Mouse (Mus musculus) CH12.LX (cell line): ENCODE data around the gene Akap5. TPM values are rescaled to one million over a fixed set of nuclear protein-coding genes. Genes with fewer than 3 reads are reported as not detected.

Source experiments
- DNase-seq: peaks from one replicate; pipeline ENCODE4 v3.0.0-alpha.2; 2013; ENCODE audit errors: extremely low read depth
- H3K27ac ChIP-seq: 2 replicates; pipeline ENCODE4 v1.5.1; 2012; ENCODE audit warnings: low read depth, mild to moderate bottlenecking, control low read depth, moderate library complexity; ENCODE audit not compliant: insufficient read depth
- H3K27me3 ChIP-seq: replicated peaks from 2 replicates; pipeline ENCODE3; 2012; ENCODE audit warnings: inconsistent platforms
- H3K36me3 ChIP-seq, 2 experiments: replicated peaks in 1 of 2; 2 replicates each; pipeline versions ENCODE3 to v1.6.1; 2012; ENCODE audit warnings: inconsistent platforms in 1 of 2, low read length in 1 of 2, mild to moderate bottlenecking in 1 of 2, mixed read lengths in 1 of 2, moderate library complexity in 1 of 2; ENCODE audit not compliant: control insufficient read depth in 1 of 2, insufficient read depth in 1 of 2
- H3K4me1 ChIP-seq, 2 experiments: 2 replicates each; pipeline ENCODE4 v1.6.1; 2012; ENCODE audit warnings: inconsistent platforms in 1 of 2, moderate library complexity in 1 of 2; ENCODE audit not compliant: insufficient read depth in 2 of 2, control insufficient read depth in 1 of 2
- H3K4me2 ChIP-seq: 2 replicates; pipeline ENCODE4 v1.6.1; 2012; ENCODE audit warnings: low read depth, mild to moderate bottlenecking, control low read depth; ENCODE audit not compliant: poor library complexity, insufficient read depth, severe bottlenecking
- H3K4me3 ChIP-seq, 3 experiments: fragments of 150-350 bp in 1 of 3; sonication (generic) in 1 of 3; replicated peaks in 1 of 3; 2 replicates each; pipeline versions ENCODE3 to v1.5.1; 2011 to 2012; ENCODE audit warnings: low read depth in 2 of 3, low read length in 2 of 3, mild to moderate bottlenecking in 2 of 3, moderate library complexity in 2 of 3, control low read depth in 1 of 3, improper control_type of control experiment in 1 of 3, inconsistent platforms in 1 of 3, mixed read lengths in 1 of 3; ENCODE audit not compliant: poor library complexity in 1 of 3
- H3K79me2 ChIP-seq: replicated peaks from 2 replicates; pipeline ENCODE4 v1.6.1; 2012; ENCODE audit warnings: mild to moderate bottlenecking, moderate library complexity; ENCODE audit not compliant: control insufficient read depth, poor library complexity, insufficient read depth, severe bottlenecking; ENCODE audit errors: extremely low read depth
- H3K9ac ChIP-seq: 2 replicates; pipeline ENCODE4 v1.6.1; 2012; ENCODE audit warnings: low read depth, mild to moderate bottlenecking, control low read depth, moderate library complexity; ENCODE audit not compliant: insufficient read depth
- H3K9me3 ChIP-seq: replicated peaks from 2 replicates; pipeline ENCODE3; 2012; ENCODE audit warnings: low read length, inconsistent platforms, mixed read lengths
- E2F4 ChIP-seq: IDR thresholded peaks from 2 replicates; pipeline ENCODE4 v1.6.1; 2011; ENCODE audit warnings: low read depth, low read length, improper control_type of control experiment; ENCODE audit not compliant: insufficient replicate concordance
- ELF1 ChIP-seq: IDR thresholded peaks from 2 replicates; pipeline ENCODE4 v1.6.1; 2014; ENCODE audit warnings: low read depth, mild to moderate bottlenecking, inconsistent platforms, low read length, improper control_type of control experiment
- ETS1 ChIP-seq: conservative IDR thresholded peaks from 2 replicates; pipeline ENCODE4 v1.6.1; 2012; ENCODE audit warnings: low read depth, mild to moderate bottlenecking, inconsistent platforms, low read length, improper control_type of control experiment, moderate library complexity
- GABPA ChIP-seq: IDR thresholded peaks from 2 replicates; pipeline ENCODE4 v1.6.1; 2012; ENCODE audit warnings: low read depth, low read length, improper control_type of control experiment, inconsistent platforms; ENCODE audit not compliant: insufficient replicate concordance
- HCFC1 ChIP-seq: IDR thresholded peaks from 2 replicates; pipeline ENCODE4 v1.6.1; 2012; ENCODE audit warnings: low read depth, mild to moderate bottlenecking, inconsistent platforms, low read length, improper control_type of control experiment
- JUN ChIP-seq: IDR thresholded peaks from 2 replicates; pipeline ENCODE4 v1.6.1; 2011; ENCODE audit warnings: low read depth, mild to moderate bottlenecking, low read length, improper control_type of control experiment, moderate library complexity; ENCODE audit not compliant: insufficient read depth
- JUND ChIP-seq: conservative IDR thresholded peaks from 2 replicates; pipeline ENCODE4 v1.6.1; 2011; ENCODE audit warnings: low read depth, low read length, improper control_type of control experiment
- KAT2A ChIP-seq: IDR thresholded peaks from 2 replicates; pipeline ENCODE4 v1.6.1; 2012; ENCODE audit warnings: low read length, improper control_type of control experiment, inconsistent platforms; ENCODE audit not compliant: insufficient replicate concordance
- MAFK ChIP-seq: IDR thresholded peaks from 2 replicates; pipeline ENCODE4 v1.6.1; 2011; ENCODE audit warnings: low read length, improper control_type of control experiment; ENCODE audit not compliant: insufficient replicate concordance
- MAX ChIP-seq: IDR thresholded peaks from 2 replicates; pipeline ENCODE4 v1.6.1; 2011; ENCODE audit warnings: low read length, improper control_type of control experiment
- MAZ ChIP-seq: IDR thresholded peaks from 2 replicates; pipeline ENCODE4 v1.6.1; 2012; ENCODE audit warnings: low read depth, mild to moderate bottlenecking, inconsistent platforms, low read length, improper control_type of control experiment, moderate library complexity
- MXI1 ChIP-seq: IDR thresholded peaks from 2 replicates; pipeline ENCODE4 v1.6.1; 2011; ENCODE audit warnings: mild to moderate bottlenecking, low read depth, low read length, improper control_type of control experiment
- MYC ChIP-seq: IDR thresholded peaks from 2 replicates; pipeline ENCODE4 v1.6.1; 2011; ENCODE audit warnings: low read depth, mild to moderate bottlenecking, improper control_type of control experiment, low read length
- NRF1 ChIP-seq: IDR thresholded peaks from 2 replicates; pipeline ENCODE4 v1.6.1; 2014; ENCODE audit warnings: low read depth, mild to moderate bottlenecking, inconsistent platforms, low read length, improper control_type of control experiment, moderate library complexity
- PAX5 ChIP-seq: IDR thresholded peaks from 2 replicates; pipeline ENCODE4 v1.6.1; 2012; ENCODE audit warnings: low read length, inconsistent platforms, mixed read lengths
- POLR2A ChIP-seq: IDR thresholded peaks from 2 replicates; pipeline ENCODE4 v1.6.1; 2011; ENCODE audit warnings: low read depth, mild to moderate bottlenecking, improper control_type of control experiment, low read length
- RAD21 ChIP-seq: IDR thresholded peaks from 2 replicates; pipeline ENCODE4 v1.6.1; 2011; ENCODE audit warnings: low read depth, mild to moderate bottlenecking, low read length, improper control_type of control experiment, moderate library complexity
- RCOR1 ChIP-seq: conservative IDR thresholded peaks from 2 replicates; pipeline ENCODE4 v1.6.1; 2012; ENCODE audit warnings: low read depth, mild to moderate bottlenecking, inconsistent platforms, low read length, improper control_type of control experiment
- SMC3 ChIP-seq: IDR thresholded peaks from 2 replicates; pipeline ENCODE4 v1.6.1; 2011; ENCODE audit warnings: low read depth, low read length, improper control_type of control experiment
- TBP ChIP-seq: conservative IDR thresholded peaks from 2 replicates; pipeline ENCODE4 v1.6.1; 2011; ENCODE audit warnings: low read depth, low read length, improper control_type of control experiment
- USF1 ChIP-seq: IDR thresholded peaks from 2 replicates; pipeline ENCODE4 v1.6.1; 2014; ENCODE audit warnings: low read depth, mild to moderate bottlenecking, inconsistent platforms, low read length, improper control_type of control experiment
- USF2 ChIP-seq: conservative IDR thresholded peaks from 2 replicates; pipeline ENCODE4 v1.6.1; 2011; ENCODE audit warnings: low read depth, low read length, improper control_type of control experiment
- ZNF384 ChIP-seq: IDR thresholded peaks from 2 replicates; pipeline ENCODE4 v1.6.1; 2012; ENCODE audit warnings: low read depth, low read length, improper control_type of control experiment, inconsistent platforms
- dilution Hi-C: fragments of 300-500 bp; cut with MboI; formaldehyde crosslinking; loops from 2 replicates; pipeline ENCODE4 v1.14.3; 2020; ENCODE audit warnings: low sequenced_read_pairs; ENCODE audit not compliant: extremely low pct_unique_long_range_greater_than_20kb, extremely low pct_ligation_motif_present
- in situ Hi-C: fragments of 300-500 bp; cut with MboI; formaldehyde crosslinking; loops from 3 replicates; pipeline ENCODE4 v1.14.3; 2019; ENCODE audit warnings: low sequenced_read_pairs, low pct_ligation_motif_present, low pct_unique_long_range_greater_than_20kb, mixed read lengths
- polyA plus RNA-seq: library from polyadenylated mRNA; unstranded; fragments of >175 nt; gene quantifications from 2 replicates; pipeline ENCODE4 v1.2.1, GENCODE M21; 2012; ENCODE audit warnings: low read depth; ENCODE audit not compliant: insufficient read length
- total RNA-seq, 2 experiments: library from RNA; depleted of rRNA; stranded (reverse); fragments of 300-350 nt in 1 of 2; fragments of >200 nt in 1 of 2; gene quantifications; 2 replicates each; pipeline ENCODE4 v1.2.3; 2012 to 2014

The Akap5 gene
- total and polyA plus RNA-seq, 3 experiments, result 0.27 to 0.89 (median 0.38) TPM

DNA sequence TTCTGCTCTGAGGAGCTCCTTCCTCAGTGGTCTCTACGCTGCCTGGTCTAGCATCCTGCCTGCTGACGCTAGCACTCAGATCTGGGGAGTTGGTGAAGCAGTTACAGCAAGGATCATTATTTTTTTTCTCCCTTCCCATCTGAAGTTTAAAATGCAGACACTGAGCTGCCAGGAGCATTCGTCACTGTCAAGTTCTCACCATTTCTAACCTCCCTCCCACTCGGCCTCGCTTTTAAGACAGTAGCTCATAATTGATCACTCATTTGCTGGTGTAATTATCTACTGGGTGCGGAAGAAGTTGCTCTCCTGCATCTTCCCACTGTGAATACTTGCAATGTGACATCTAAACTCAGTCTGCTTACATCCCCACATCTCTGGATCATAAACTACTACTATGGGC is 39.3 kb upstream of the Akap5 start:
- H3K9me3 ChIP-seq, result no peaks in the 10 kb centered on the region
- peaks cover 72 to 91% of the 10 kb centered on the region in 2 experiments for H3K36me3 ChIP-seq
- H3K27ac ChIP-seq, result no peak overlapping the region
- TF ChIP-seq PAX5 (no peak), RAD21 (no peak), ZNF384 (no peak), POLR2A (no peak), NRF1 (no peak), MXI1 (no peak)
- dilution Hi-C loops, result no loop called here
- no peak overlapping the region for H3K4me3 ChIP-seq
- H3K79me2 ChIP-seq, result no peaks in the 10 kb centered on the region
- in situ Hi-C loops, result no loop called here
- no peak for DNase-seq
- H3K9ac ChIP-seq, result no peak overlapping the region
- H3K27me3 ChIP-seq, result no peaks in the 10 kb centered on the region
- H3K4me2 ChIP-seq, result no peak overlapping the region
- no peaks in the 10 kb centered on the region for H3K4me1 ChIP-seq

DNA sequence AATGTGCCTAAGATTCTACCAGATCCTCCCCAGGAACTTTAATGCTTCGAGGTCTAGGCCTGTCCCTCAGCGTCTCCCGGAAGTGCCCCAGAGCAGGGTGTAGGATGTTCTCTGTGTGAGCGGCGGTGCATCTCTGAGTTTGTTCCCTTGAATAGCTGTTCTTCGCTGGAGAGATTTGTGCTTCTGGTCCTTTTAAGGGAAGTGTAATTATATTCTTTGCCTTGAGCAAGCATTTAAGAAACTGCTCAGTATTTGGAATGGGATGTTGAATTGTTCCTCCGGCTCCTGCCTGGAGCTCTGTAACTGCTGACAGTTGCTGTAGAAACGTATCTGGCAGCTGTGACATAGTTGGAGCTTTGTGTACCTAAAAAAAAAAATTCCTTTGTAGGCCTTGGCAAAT is 36.7 kb upstream of the Akap5 start:
- no peak for TF ChIP-seq RCOR1
- no peak for TF ChIP-seq RAD21
- TF ChIP-seq TBP, result no peak
- no peak for TF ChIP-seq JUN
- Histone ChIP-seq H3K4me3 (no peak overlapping the region), H3K9ac (no peak overlapping the region), H3K27ac (no peak overlapping the region), H3K79me2 (no peaks in the 10 kb centered on the region), H3K4me2 (no peak overlapping the region), H3K27me3 (no peaks in the 10 kb centered on the region), H3K36me3 (peaks cover 77 to 91% of the 10 kb centered on the region in 2 experiments), H3K9me3 (no peaks in the 10 kb centered on the region), H3K4me1 (no peaks in the 10 kb centered on the region)
- in situ Hi-C loops (no loop called here), dilution Hi-C loops (no loop called here)
- DNase-seq, result no peak

GRCm38 (mm10) chr12:76288494-76288893 is 36.2 kb upstream of the Akap5 start:
- TF ChIP-seq ELF1 (no peak), MXI1 (no peak), E2F4 (no peak), USF1 (no peak), NRF1 (no peak), MAFK (no peak), ETS1 (no peak), KAT2A (no peak), ZNF384 (no peak), MAZ (no peak), USF2 (no peak), GABPA (no peak), MAX (no peak), MYC (no peak), SMC3 (no peak), JUND (no peak), PAX5 (no peak), HCFC1 (no peak)
- dilution Hi-C loops, result no loop called here
- no peaks in the 10 kb centered on the region for H3K4me1 ChIP-seq
- no peak overlapping the region for H3K4me3 ChIP-seq
- no peak overlapping the region for H3K9ac ChIP-seq
- in situ Hi-C loops, result no loop called here
- H3K79me2 ChIP-seq, result no peaks in the 10 kb centered on the region
- peaks cover 76 to 91% of the 10 kb centered on the region in 2 experiments for H3K36me3 ChIP-seq
- H3K27me3 ChIP-seq, result no peaks in the 10 kb centered on the region
- no peaks in the 10 kb centered on the region for H3K9me3 ChIP-seq
- DNase-seq, result no peak
- H3K27ac ChIP-seq, result no peak overlapping the region
- no peak overlapping the region for H3K4me2 ChIP-seq
